Mouse (Mus musculus) erythroblast, adult 5-6 weeks (primary cell): ENCODE measurements around the gene Saal1. TPM values are rescaled to one million over a fixed set of nuclear protein-coding genes. Genes with fewer than 3 reads are reported as not detected.

Experiments used
- ATAC-seq: replicated peaks from 2 replicates; pipeline ENCODE4 v1.8.0; 2016; ENCODE audit warnings: moderate number of reproducible peaks, mild to moderate bottlenecking, moderate TSS enrichment, inconsistent platforms; ENCODE audit not compliant: poor library complexity, low FRiP score, severe bottlenecking
- total RNA-seq, 2 experiments: library from RNA; stranded (forward) in 1 of 2; stranded (reverse) in 1 of 2; fragments of 150-400 nt in 1 of 2; fragments of 200-764, 138-1000 nt in 1 of 2; gene quantifications; 2 replicates each; pipeline versions ENCODE4 v1.2.3 to v1.2.4; 2015 to 2017; ENCODE audit warnings: low replicate concordance in 2 of 2

Saal1 gene
- total RNA-seq, 2 experiments from 2014 or later: 0.38 to 3.3 TPM

DNA sequence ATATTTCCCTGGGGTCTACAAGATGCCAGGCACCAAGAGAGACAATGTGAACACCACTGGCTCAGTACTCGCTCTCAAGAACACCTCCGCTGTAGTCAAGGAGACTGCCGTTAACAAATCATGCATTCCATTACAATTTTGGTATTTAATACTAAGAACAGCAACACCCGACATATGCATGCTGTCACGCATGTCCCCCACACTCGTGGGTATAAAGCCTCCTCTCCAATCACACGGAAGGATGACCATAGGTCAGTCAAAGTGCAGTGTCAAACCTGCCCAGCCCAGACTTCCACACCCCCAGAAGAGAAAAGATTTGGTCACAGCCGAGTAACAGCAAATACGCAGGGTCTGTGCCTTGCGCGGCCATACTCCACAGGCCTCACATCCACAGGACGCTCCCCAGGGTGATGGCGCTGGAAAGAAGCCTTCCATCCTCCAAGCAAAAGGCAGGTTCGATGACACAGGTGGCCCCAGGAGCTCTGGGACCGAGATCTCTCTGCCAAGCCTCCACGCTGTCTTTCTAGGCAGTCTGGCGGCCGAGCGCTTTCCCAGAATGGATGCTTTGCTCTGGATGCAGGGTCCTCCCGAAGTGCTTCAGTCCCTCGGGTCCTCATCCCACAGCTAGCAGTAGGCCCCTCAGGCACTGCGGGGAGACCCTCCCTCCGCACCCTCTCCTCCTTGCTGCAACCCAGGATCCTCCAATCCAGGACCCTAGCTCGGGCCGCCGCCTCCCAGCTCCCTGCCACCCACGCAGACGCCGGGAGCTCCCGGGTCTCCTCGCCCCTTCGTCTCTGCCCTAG is 71.4 kb downstream of the Saal1 start:
- no peak for ATAC-seq

Other genes starting within 250 kb of the Saal1 start
- gene Sergef, start 70.9 kb downstream of the Saal1 start, total RNA-seq (2015; ENCODE audit: low replicate concordance): not detected in 2 replicates
- 0.43 TPM in 1 of 2 replicates, not detected in the other for gene Sergef, start 70.9 kb downstream of the Saal1 start, total RNA-seq (2017; ENCODE audit: low replicate concordance)
- gene Tph1, start 38.1 kb downstream of the Saal1 start, total RNA-seq (2015; ENCODE audit: low replicate concordance): not detected in 2 replicates
- gene Tph1, start 38.1 kb downstream of the Saal1 start, total RNA-seq (2017; ENCODE audit: low replicate concordance): not detected in 2 replicates
- gene Saa3, start 5.0 kb upstream of the Saal1 start, total RNA-seq (2015; ENCODE audit: low replicate concordance): 9.6 TPM in 1 of 2 replicates, not detected in the other
- not detected in 2 replicates for gene Saa3, start 5.0 kb upstream of the Saal1 start, total RNA-seq (2017; ENCODE audit: low replicate concordance)
- not detected in 2 replicates for gene Saa4, start 21.9 kb upstream of the Saal1 start, total RNA-seq (2015; ENCODE audit: low replicate concordance)
- gene Saa4, start 21.9 kb upstream of the Saal1 start, total RNA-seq (2017; ENCODE audit: low replicate concordance): not detected in 2 replicates
- gene Saa1, start 32.3 kb upstream of the Saal1 start, total RNA-seq (2015; ENCODE audit: low replicate concordance): not detected in 2 replicates
- not detected in 2 replicates for gene Saa1, start 32.3 kb upstream of the Saal1 start, total RNA-seq (2017; ENCODE audit: low replicate concordance)
- gene Saa2, start 41.1 kb upstream of the Saal1 start, total RNA-seq (2015; ENCODE audit: low replicate concordance): not detected in 2 replicates
- not detected in 2 replicates for gene Saa2, start 41.1 kb upstream of the Saal1 start, total RNA-seq (2017; ENCODE audit: low replicate concordance)
- 13.0 and 16.5 TPM in 2 replicates for gene Hps5, start 85.4 kb upstream of the Saal1 start, total RNA-seq (2015; ENCODE audit: low replicate concordance)
- 4.7 and 10.7 TPM in 2 replicates for gene Hps5, start 85.4 kb upstream of the Saal1 start, total RNA-seq (2017; ENCODE audit: low replicate concordance)
- 11.3 and 21.3 TPM in 2 replicates for gene Gtf2h1, start 85.4 kb upstream of the Saal1 start, total RNA-seq (2015; ENCODE audit: low replicate concordance)
- gene Gtf2h1, start 85.4 kb upstream of the Saal1 start, total RNA-seq (2017; ENCODE audit: low replicate concordance): 15.8 and 19.5 TPM in 2 replicates
- gene Ldha, start 130.8 kb upstream of the Saal1 start, total RNA-seq (2015; ENCODE audit: low replicate concordance): 108 and 109 TPM in 2 replicates
- 53.0 and 92.1 TPM in 2 replicates for gene Ldha, start 130.8 kb upstream of the Saal1 start, total RNA-seq (2017; ENCODE audit: low replicate concordance)
- 3.8 TPM in 1 of 2 replicates, not detected in the other for gene Ldhc, start 150.5 kb upstream of the Saal1 start, total RNA-seq (2015; ENCODE audit: low replicate concordance)
- gene Ldhc, start 150.5 kb upstream of the Saal1 start, total RNA-seq (2017; ENCODE audit: low replicate concordance): 0.56 TPM in 1 of 2 replicates, not detected in the other
- 36.6 and 56.5 TPM in 2 replicates for gene Tsg101, start 209.3 kb upstream of the Saal1 start, total RNA-seq (2015; ENCODE audit: low replicate concordance)
- gene Tsg101, start 209.3 kb upstream of the Saal1 start, total RNA-seq (2017; ENCODE audit: low replicate concordance): 19.3 and 26.5 TPM in 2 replicates
- 6.5 and 16.7 TPM in 2 replicates for gene Uevld, start 247.8 kb upstream of the Saal1 start, total RNA-seq (2015; ENCODE audit: low replicate concordance)
- gene Uevld, start 247.8 kb upstream of the Saal1 start, total RNA-seq (2017; ENCODE audit: low replicate concordance): 3.9 and 5.9 TPM in 2 replicates